Mouse (Mus musculus) natural killer cell, adult 2 months (primary cell): ENCODE data around the gene Nos2.

Source experiments
- DNase-seq, 2 experiments: peaks; one replicate each; pipeline ENCODE4 v3.0.0; 2022; ENCODE audit warnings: low spot score in 2 of 2

Nos2 gene

GRCm38 (mm10) chr11:78959367-78959766 is 38.8 kb downstream of the Nos2 start:
- no peak for DNase-seq

GRCm38 (mm10) chr11:78959841-78960520 is 39.4 kb downstream of the Nos2 start:
- DNase-seq = peak in 1 of 2 experiments; percentile 22

DNA sequence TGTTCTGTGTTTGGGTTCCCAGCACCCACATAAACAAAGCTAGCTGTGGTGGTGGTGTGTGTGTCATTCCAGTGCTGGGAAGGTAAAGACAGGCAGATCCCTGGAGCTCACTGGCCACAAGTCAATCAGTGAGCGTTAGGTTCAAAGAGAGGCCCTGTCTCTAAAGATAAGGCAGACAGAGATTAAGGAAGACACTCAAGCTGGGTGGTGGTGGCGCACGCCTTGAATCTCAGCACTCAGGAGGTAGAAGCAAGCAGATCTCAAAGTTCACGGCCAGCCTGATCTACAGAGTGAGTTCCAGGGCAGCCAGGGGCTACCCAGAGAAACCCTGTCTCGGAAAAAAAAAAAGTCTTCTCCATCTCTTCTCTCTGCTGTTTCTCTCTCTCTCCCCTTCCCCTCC is 40.6 kb downstream of the Nos2 start:
- no peak for DNase-seq

GRCm38 (mm10) chr11:78967371-78967770 is 46.8 kb downstream of the Nos2 start:
- peak; percentile 44 to 53 for DNase-seq

DNA sequence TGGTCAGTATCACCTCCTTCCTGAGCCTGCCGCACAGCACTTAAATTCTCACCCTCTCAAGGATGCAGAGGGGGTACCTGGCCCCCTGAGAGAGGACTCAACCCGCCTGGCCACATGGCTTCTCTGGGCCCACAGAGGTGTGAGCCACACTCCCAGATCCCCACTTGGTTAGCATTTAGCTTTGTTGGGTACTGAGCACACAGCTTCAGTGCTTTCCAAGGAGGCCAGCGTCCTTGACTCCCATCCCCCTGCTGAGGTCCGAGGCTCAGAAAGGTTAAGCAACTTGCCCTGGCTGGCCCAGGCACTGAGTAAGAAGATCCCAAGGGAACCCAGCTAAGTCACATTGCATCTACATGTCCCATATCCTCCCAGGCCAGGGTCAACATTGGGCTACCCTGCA is 47.5 kb downstream of the Nos2 start:
- DNase-seq = no peak

DNA sequence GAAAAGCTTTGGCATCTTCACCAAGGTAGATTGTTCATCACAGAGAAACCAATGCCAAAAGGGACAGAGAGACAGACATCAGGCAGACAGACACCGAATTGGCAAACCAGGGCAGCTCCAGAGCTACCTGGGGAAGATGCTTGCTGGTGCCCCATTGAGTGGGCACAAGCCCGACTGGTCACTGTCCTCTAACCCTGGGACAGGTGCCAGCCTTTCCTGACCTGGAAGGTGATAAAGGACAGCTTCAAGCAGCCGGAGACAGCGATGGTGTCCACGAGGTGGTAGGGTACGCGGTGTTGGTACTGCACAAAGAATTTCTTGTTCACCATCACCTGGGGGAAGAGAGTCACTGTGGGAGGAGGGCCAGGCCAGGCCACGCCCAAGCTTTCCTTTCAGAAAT is 50.5 kb downstream of the Nos2 start:
- no peak for DNase-seq

GRCm38 (mm10) chr11:78971746-78972145 is 51.2 kb downstream of the Nos2 start:
- no peak for DNase-seq

DNA sequence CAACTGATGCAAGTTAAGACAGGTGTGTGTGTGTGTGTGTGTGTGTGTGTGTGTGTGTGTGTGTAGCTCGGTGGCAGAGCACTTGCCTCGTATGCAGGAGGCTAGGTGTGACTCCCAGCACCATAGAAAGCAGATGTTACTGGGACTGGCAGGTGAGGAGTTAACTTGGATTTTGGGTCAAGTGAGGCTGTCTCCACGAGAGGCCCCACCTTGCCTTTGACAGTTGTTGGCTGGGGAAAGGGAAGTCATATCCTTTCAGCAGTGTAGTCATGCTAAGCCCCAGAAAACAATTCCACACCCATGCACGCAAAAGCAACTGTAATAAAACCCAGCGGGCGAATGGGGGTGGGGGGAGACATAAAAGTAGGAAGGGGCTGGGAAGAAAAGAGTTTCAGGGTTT is 51.7 kb downstream of the Nos2 start:
- DNase-seq = no peak

DNA sequence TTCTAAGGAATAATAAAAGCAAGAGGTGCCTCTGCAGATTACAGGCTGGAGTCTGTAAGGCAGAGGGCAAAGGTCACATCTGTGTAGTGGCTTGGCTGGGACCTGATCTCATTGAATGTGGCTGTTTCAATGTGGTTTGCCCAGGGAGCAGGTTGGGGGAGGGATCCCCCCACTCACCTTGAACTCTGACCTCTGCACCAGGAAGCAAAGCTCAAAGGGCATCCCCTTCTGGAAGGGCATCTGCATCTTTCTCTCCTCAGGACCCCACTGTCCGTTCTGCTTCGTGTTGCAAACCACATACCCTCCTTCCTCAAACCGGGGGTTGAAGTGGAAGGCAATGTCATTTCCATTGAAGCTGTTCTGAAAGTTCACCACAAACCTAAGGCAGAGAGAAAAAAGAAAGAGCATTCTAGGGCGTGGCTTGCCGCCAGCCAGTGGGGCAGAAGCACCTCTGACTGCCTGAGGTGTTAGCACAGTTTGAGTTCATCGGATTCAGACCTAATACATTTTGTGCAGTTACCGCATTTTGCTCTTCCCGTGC is 52.3 kb downstream of the Nos2 start:
- no peak for DNase-seq

GRCm38 (mm10) chr11:78973381-78974150 is 53.0 kb downstream of the Nos2 start:
- no peak for DNase-seq

DNA sequence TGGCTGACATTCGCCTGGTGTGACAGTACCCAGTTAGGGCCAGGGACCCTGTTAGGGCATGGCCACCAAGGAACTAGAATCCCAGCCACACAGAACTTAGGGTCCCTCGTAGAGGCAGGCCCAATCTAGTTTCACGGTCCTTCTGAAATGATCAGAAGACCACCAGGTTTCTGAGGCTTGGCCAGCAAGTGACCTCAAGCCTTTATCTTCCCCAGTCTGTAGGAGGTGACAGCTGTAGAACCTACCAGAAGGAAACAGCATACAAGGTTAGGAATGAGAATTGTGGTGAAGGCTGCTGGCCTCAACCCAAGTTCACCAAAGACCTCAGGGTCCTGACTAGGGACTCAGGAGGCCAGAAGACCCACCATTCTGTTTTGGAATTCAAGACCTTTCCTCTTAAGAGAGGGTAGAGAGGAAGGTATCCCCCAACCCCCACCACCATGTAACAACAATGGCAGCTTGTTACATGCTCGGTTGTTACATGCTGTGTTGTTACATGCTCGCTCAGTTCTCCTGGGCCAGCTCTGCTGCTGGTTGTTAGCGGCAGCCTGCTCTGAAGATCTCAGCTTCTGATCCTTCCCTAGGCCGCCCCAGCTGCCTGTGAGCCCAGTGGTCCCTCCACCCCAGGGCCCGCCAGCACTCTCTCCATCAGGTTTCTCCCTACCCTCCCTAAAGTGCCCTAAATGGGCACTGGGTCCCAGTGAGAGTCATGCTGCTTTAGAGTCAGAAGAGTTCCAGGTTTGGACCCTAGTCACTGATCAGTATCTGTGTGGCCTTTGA is 56.3 kb downstream of the Nos2 start:
- no peak for DNase-seq

- DNase-seq = no peak
Observed at GRCm38 (mm10) chr11:78978176-78979019, 57.8 kb downstream of the Nos2 start.

DNA sequence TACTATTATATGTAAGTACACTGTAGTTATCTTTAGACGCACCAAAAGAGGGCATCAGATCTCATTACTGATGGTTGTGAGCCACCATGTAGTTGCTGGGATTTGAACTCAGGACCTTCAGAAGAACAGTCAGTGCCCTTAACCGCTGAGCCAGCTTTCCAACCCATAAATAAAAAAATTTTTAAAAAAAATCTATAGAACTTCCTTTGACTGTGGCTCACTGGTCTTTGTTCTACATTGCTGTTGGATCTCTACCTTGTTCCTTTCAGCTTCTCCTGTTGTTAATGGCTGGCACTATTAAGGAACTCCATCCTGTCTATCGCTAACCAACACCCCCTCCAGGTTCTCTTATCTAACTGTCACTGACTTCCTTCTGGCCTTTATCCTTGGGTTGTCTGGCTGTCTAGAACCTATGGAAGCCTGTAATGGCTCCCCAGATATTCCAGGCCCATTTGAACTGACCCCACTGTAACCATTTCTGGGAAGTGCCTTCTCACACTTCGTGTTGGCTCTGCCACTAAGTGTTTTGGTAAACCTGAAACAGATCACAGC is 59.6 kb downstream of the Nos2 start:
- no peak for DNase-seq

DNA sequence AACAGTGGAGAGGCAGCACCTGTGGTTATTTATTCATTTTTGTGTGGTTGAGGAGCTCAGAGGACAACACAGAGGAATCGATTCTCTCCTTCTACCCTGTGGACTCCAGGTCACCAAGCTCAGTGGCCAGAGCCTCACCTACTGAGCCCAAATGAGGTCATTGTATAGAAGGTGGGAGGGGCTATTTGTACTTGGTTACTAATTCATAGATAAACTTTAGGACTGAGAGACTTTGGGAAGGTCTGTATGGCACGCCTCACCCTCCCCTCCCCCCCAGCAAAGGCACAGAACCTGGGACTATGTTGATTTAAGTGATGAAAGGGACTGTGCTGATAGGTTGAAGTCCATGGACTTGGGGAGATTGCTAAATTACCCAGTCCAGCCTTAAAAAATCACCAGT is 61.5 kb downstream of the Nos2 start:
- no peak for DNase-seq

DNA sequence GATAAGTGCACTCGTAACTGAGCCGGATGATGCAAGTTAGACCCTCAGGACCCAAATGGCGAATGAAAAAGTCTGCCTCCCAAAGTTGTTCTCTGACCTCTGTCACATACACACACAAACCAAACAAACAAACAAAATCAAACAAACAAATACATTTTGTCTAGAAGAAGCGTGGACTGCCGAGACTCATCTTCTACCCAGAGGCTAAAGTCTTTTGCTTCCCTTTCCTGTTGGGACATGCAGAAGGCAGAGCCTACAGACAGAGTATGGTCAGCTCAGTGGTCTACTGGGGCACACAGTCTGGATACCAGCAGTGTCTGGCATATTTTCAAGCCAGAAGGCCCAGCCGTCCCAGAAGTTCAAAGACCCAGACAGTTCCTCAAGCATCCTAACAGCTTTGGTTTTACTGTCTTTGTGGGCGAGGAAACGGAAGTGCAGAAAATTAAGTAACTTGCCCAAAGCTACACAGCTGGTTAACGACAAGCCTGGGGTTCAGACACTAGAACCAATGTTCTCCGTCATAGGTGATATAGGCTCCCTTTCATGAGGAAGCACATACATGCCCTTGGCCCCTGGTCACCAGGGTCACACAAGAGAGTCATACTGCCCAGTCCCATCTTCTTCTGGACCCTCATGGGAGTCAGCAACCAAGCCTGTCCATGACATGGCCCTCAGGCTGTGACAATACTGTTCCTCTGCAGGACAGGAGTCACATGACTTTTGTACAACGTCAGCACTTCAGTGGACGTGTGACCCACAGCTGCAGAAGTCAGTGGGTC is 62.1 kb downstream of the Nos2 start:
- peak; percentile 59 to 63 for DNase-seq

DNA sequence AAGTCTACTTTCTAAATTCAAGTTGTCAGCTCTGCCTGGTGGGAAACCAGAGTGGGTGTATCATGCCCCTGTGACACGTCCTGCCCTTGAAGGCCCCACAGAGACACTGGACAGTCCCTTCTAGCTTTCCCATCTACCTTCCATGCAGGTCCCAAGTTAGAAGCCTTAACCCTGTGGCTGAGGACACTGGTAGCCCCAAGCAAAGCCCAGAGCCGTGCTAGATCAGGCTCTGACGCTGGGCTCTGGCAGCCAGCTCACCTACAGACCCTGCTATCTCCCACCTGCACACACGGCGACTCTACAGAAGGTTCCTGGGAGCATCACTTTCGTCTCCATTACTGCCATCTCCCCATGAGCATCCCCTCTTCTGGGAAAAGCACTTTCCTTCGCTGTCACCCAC is 63.0 kb downstream of the Nos2 start:
- no peak for DNase-seq

- DNase-seq = peak; percentile 66 to 77
Observed at GRCm38 (mm10) chr11:78984483-78985177, 64.0 kb downstream of the Nos2 start, which contains the start of gene Lgals9. Gene Lgals9, minus strand, starts transcription at chr11:78984946.

- DNase-seq = no peak
Observed at GRCm38 (mm10) chr11:78985505-78985904, 64.9 kb downstream of the Nos2 start.

DNA sequence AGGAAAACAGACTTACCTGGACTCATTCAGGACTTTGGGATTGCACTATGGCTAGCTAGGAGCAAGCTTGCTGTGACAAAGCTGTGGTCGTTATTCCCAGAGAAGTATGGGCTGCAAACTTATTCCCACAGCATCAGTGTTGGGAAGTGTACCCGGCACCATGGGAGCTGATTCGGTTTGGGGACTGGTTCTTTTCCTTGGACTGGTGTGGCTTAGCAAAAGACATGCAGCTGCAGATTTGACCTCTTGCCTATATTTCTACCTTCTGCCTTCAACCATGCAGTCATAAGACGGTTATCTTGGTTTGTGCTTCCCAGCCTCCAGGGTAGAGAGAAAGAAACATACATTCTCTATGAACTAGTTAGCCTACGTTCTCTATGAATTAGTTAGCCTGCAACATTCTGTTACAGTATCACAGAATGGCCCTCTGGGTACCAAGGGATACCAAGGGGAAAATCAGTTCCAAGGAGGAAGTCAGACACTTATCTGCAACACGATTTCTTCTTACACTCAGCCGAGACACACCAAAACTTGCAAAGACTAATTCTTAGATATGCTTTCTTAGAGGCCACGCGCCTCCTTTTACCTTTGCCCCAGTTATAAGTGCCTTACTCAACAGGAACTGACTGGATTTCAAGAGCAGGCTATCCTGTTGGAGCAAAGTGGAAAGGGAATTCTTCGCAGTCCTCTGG is 65.9 kb downstream of the Nos2 start:
- no peak for DNase-seq
